Mouse (Mus musculus) neural tube, embryonic 14.5 days (tissue): ENCODE results near the gene Nxnl1. TPM values are rescaled to one million over a fixed set of nuclear protein-coding genes. Genes with fewer than 3 reads are reported as not detected.

Experiments
- ATAC-seq: fragments of 200-750 bp; cut with Nextera tagmentation; 2 replicates; pipeline ENCODE4 v1.8.0; 2017; ENCODE audit warnings: low read depth, mild to moderate bottlenecking, moderate TSS enrichment, moderate library complexity
- H3K27ac ChIP-seq: fragments of 300-500 bp; sonication (generic); 2 replicates; pipeline ENCODE4 v1.5.1; 2014; ENCODE audit warnings: low read depth, mild to moderate bottlenecking, control low read depth, low read length, moderate library complexity, mixed read lengths
- H3K27me3 ChIP-seq: fragments of 300-500 bp; sonication (generic); 2 replicates; pipeline ENCODE4 v1.6.1; 2014; ENCODE audit warnings: low read length; ENCODE audit not compliant: control insufficient read depth, insufficient read depth
- H3K36me3 ChIP-seq: fragments of 300-500 bp; sonication (generic); 2 replicates; pipeline ENCODE4 v1.6.1; 2014; ENCODE audit warnings: low read length, mixed read lengths; ENCODE audit not compliant: control insufficient read depth, insufficient read depth
- H3K4me1 ChIP-seq: fragments of 300-500 bp; sonication (generic); 2 replicates; pipeline ENCODE4 v1.6.1; 2014; ENCODE audit warnings: low read length; ENCODE audit not compliant: control insufficient read depth, insufficient read depth
- H3K4me2 ChIP-seq: fragments of 300-500 bp; sonication (generic); 2 replicates; pipeline ENCODE4 v1.6.1; 2014; ENCODE audit warnings: mild to moderate bottlenecking, low read depth, low read length, control low read depth
- H3K4me3 ChIP-seq: fragments of 300-500 bp; sonication (generic); 2 replicates; pipeline ENCODE4 v1.5.1; 2014; ENCODE audit warnings: low read depth, low read length, control low read depth, mixed read lengths
- H3K9ac ChIP-seq: fragments of 300-500 bp; sonication (generic); replicated peaks from 2 replicates; pipeline ENCODE4 v1.6.1; 2014; ENCODE audit warnings: low read depth, mild to moderate bottlenecking, control low read depth, low read length, mixed read lengths
- H3K9me3 ChIP-seq: fragments of 300-500 bp; sonication (generic); 2 replicates; pipeline ENCODE4 v1.6.1; 2016; ENCODE audit warnings: low read length; ENCODE audit not compliant: control insufficient read depth
- WGBS: fragments of 180-500 bp; shearing (Covaris S2); extraction: QIAGEN DNeasy Blood & Tissue Kit; methylation state at CpG from one replicate; pipeline ENCODE4 v1.1.7; 2014; 5-methylcytosine and 5-hydroxymethylcytosine counted together
- polyA plus RNA-seq: library from polyadenylated mRNA; unstranded; fragments of >200 nt; fragmentation: Nextera tagmentation; extraction: Ambion mirVana; gene quantifications from 2 replicates; pipeline ENCODE4 v1.2.1, GENCODE M21; 2014

Gene Nxnl1
- polyA plus RNA-seq, 1 experiment from 2014 or later: not detected

DNA sequence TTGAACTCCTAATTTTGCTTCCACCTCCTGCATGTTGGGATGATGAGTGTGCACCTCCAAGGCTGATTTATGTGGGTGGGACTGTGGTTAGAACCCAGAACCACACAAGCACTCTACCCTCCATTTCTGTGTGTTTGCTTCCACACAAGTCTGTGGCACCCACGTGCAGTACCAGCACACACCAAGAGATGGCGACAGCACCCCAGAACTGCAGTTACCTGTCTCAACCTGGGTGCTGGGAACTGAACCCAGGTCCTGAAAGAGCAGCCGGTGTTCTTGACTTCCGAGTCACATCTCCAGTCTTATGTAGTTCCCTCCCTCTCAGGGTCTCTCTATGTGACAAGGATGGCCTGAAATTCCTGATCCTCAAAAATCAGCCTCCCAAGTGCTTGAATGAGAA, 2.4 kb downstream of the Nxnl1 start:
- H3K27me3 ChIP-seq: peaks cover 35% of the 10 kb centered on the region
- no peaks in the 10 kb centered on the region; the same call in 1 of the 2 replicates for H3K4me1 ChIP-seq
- H3K9ac ChIP-seq: no peak overlapping the region
- ATAC-seq: no peak
- 85% methylated on average over 4 of the region's 4 CpGs for WGBS
- no peaks in the 10 kb centered on the region for H3K9me3 ChIP-seq
- H3K4me3 ChIP-seq: no peak overlapping the region
- no peak overlapping the region for H3K27ac ChIP-seq
- H3K4me2 ChIP-seq: no peak overlapping the region
- H3K36me3 ChIP-seq: no peaks in the 10 kb centered on the region

DNA sequence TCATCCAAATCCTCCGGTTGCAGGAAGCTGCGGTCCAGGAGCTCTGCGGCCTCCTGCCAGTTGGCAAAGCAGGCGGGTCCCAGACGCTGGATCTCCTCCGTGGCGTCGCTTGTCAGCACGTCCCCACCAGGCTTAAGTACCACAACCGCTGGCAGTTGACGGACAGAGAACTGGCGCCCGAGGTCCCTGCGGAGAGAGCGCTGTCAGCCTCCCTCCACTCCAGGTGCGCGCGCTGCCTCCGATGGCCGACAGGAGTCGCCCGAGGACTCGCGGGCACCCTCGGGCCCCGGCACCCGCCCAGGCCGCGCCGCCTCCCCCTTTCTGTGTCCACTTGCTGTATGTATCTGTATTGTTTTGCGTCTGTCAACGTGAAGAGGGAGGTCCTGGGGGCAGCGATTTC, 3.6 kb downstream of the Nxnl1 start:
- Histone ChIP-seq H3K9me3 (no peaks in the 10 kb centered on the region), H3K4me3 (peak overlapping the region; percentile 20; the same call in 1 of the 2 replicates), H3K9ac (0 out of 2 replicates have a peak overlapping the region, but pooled peaks have one; percentile 16), H3K4me1 (peaks cover 5% of the 10 kb centered on the region; the same call in 1 of the 2 replicates), H3K27me3 (peaks cover 46% of the 10 kb centered on the region), H3K4me2 (peak overlapping the region; percentile 32; the same call in 1 of the 2 replicates), H3K36me3 (no peaks in the 10 kb centered on the region), H3K27ac (no peak overlapping the region)
- WGBS: 1% methylated on average over 33 of the region's 33 CpGs
- ATAC-seq: peak; percentile 26; the same call in 1 of the 2 replicates

DNA sequence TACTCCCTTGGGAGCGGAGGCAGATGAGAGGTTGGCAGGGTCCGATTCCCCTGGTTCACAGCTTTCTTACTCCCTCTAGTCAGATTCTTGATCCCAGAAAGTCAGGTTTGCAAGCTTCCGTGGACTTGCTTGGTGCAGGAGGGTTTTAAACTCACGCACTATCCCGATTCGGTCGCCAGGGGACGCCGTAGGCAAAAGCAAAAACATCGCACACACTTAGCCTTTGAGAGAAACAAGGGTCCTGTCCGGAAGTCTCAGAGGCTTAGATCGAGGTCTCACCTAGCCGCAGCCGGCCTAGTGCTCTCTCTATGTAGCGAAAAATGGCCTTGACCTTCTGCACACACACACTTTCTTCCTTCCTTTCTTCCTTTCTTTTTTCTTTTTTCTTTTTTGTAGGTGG, 5.0 kb downstream of the Nxnl1 start:
- 4% methylated on average over 15 of the region's 15 CpGs for WGBS

GRCm38 (mm10) chr8:71560765-71561164, 5.6 kb downstream of the Nxnl1 start:
- Histone ChIP-seq H3K9ac (no peak overlapping the region), H3K4me3 (no peak overlapping the region), H3K36me3 (no peaks in the 10 kb centered on the region), H3K4me1 (peaks cover 5% of the 10 kb centered on the region; the same call in 1 of the 2 replicates), H3K9me3 (no peaks in the 10 kb centered on the region), H3K27ac (no peak overlapping the region), H3K4me2 (no peak overlapping the region), H3K27me3 (peaks cover 60% of the 10 kb centered on the region)
- WGBS: 82% methylated on average over 5 of the region's 5 CpGs
- no peak for ATAC-seq

More for the DNA sequence above, 5.0 kb downstream of the Nxnl1 start:
- ATAC-seq: peak; percentile 48; the same call in 1 of the 2 replicates
- Histone ChIP-seq H3K9me3 (no peaks in the 10 kb centered on the region), H3K27ac (no peak overlapping the region), H3K4me1 (peaks cover 5% of the 10 kb centered on the region; the same call in 1 of the 2 replicates), H3K4me3 (no peak overlapping the region), H3K4me2 (no peak overlapping the region), H3K9ac (no peak overlapping the region), H3K27me3 (peaks cover 59% of the 10 kb centered on the region), H3K36me3 (no peaks in the 10 kb centered on the region)

DNA sequence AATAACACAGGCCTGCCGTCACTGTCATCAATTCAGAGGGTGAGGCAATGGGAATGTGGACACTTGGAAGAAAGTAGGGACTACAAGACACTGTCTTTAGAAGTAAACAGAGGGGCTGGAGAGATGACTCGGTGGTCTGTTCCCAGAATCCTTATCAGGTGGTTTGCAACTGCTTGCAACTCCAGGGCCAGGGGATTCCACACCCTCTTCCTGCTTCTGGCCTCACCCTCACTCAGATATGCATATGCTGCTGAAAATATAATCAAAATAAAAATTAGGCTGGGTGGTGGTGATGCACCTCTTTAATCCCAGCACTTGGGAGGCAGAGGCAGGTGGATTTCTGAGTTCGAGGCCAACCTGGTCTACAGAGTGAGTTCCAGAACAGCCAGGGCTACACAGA, 6.3 kb downstream of the Nxnl1 start:
- ATAC-seq: no peak
- Histone ChIP-seq H3K36me3 (no peaks in the 10 kb centered on the region), H3K9ac (no peak overlapping the region), H3K4me1 (peaks cover 5% of the 10 kb centered on the region; the same call in 1 of the 2 replicates), H3K9me3 (no peaks in the 10 kb centered on the region), H3K4me3 (no peak overlapping the region), H3K4me2 (no peak overlapping the region), H3K27me3 (peaks cover 60% of the 10 kb centered on the region), H3K27ac (no peak overlapping the region)
- 80% methylated on average over 3 of the region's 3 CpGs for WGBS

DNA sequence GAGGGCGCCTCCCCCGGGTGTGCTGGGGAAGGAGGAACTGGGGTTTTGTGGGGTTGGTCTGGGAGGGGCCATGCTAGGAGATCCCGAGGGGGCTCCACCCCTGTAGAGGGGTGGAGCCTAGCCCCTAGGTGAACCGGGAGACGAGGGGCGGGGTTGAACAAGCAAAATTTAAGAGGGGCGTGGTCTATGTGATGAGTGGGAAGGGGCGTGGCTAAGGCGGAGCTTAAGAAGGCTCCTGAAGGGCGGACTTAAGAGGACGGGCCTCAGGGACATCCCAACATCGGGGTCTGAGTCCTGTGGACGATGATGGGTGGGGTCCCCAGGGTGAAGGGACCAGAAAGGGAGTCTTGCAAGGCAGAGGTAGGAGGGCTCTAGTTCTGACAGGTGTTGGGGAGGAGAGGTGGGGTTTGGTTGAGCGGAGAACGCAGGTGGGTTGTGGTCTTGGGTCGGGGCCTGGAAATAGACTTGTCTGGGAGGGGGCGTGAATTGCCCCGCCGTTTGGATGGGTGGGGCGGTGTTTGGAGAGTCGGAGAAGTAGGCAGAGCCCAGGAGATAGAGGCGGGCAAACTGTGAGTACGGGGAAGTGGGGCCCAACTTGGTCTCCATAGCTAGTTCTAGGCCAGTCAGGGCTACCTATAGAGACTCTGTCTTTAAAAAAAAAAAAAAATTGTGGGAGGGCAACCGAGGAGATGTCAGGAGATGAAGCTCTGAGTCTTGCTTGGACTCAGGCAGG, 7.3 kb downstream of the Nxnl1 start:
- H3K27me3 ChIP-seq: peaks cover 60% of the 10 kb centered on the region
- no peak overlapping the region for H3K27ac ChIP-seq
- no peak overlapping the region for H3K9ac ChIP-seq
- peaks cover 5% of the 10 kb centered on the region; the same call in 1 of the 2 replicates for H3K4me1 ChIP-seq
- WGBS: 1% methylated on average over 24 of the region's 24 CpGs
- peak overlapping the region; percentile 35; the same call in 1 of the 2 replicates for H3K4me2 ChIP-seq
- ATAC-seq: no peak
- peak overlapping the region; percentile 15; the same call in 1 of the 2 replicates for H3K4me3 ChIP-seq
- no peaks in the 10 kb centered on the region for H3K36me3 ChIP-seq
- H3K9me3 ChIP-seq: no peaks in the 10 kb centered on the region

GRCm38 (mm10) chr8:71558071-71558957, 8.1 kb downstream of the Nxnl1 start, which contains the start of gene Tmem221:
Tmem221 (minus strand) TSS chr8:71558871.
- Histone ChIP-seq H3K36me3 (no peaks in the 10 kb centered on the region), H3K4me2 (peak within 1 kb of the TSS; percentile 35; the same call in 1 of the 2 replicates), H3K27ac (no peak within 1 kb of the TSS), H3K4me1 (peaks cover 5% of the 10 kb centered on the region; the same call in 1 of the 2 replicates), H3K9me3 (no peaks in the 10 kb centered on the region), H3K4me3 (peak within 1 kb of the TSS; percentile 15; the same call in 1 of the 2 replicates), H3K9ac (no peak within 1 kb of the TSS), H3K27me3 (peaks cover 60% of the 10 kb centered on the region)
- ATAC-seq: no peak
- WGBS: 5% methylated on average over 64 of the region's 70 CpGs

DNA sequence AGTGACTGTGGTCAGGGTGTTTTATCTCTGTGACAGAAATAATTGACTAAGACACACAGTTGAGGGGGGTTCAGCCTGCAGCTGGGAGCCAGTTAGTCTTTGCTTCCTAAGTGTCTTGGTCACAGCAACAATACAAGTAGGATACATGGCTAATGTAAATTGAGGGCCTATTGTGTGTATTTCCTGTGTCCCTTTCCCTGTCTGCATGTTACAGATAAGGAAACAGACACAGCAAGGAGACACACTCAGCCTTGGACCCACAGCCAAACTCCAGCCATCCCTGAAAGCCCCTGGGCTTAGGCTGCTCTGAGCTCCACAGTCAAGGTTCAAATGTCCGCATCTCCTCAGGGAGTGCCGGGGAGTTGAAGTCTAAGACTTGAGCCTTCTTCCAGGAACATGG, 11.8 kb downstream of the Nxnl1 start:
- 95% methylated on average over 2 of the region's 2 CpGs for WGBS
- no peak overlapping the region for H3K27ac ChIP-seq
- no peaks in the 10 kb centered on the region for H3K9me3 ChIP-seq
- H3K27me3 ChIP-seq: peaks cover 31% of the 10 kb centered on the region
- H3K4me2 ChIP-seq: no peak overlapping the region
- no peaks in the 10 kb centered on the region for H3K36me3 ChIP-seq
- H3K4me3 ChIP-seq: no peak overlapping the region
- no peak for ATAC-seq
- peaks cover 5% of the 10 kb centered on the region; the same call in 1 of the 2 replicates for H3K4me1 ChIP-seq
- H3K9ac ChIP-seq: no peak overlapping the region
